Mouse (Mus musculus): ENCODE measurements around the gene Slit3.

Gene Slit3

DNA sequence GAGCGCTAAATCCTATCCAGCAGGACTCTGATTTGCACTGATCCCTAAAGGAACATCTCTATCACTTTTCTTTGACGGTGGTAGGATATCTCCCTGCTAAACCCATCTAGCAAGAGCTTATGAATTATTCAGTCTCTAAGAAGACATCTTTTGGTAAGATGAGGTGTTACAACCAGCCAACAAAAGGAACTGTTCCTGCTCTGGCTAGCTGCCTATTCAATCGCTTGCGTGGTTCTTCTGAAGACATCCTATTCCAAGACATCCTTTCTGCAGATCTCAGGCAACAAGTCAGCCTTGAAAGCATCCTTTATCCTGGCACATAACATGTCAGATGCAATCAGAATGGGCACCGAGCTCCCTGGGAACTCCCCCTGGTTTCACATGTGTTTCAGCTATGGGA is 81.3 kb downstream of the Slit3 start:
- no peak for DNase-seq

- no peak for DNase-seq
Measured at GRCm38 (mm10) chr11:35203673-35204072, 82.6 kb downstream of the Slit3 start.

DNA sequence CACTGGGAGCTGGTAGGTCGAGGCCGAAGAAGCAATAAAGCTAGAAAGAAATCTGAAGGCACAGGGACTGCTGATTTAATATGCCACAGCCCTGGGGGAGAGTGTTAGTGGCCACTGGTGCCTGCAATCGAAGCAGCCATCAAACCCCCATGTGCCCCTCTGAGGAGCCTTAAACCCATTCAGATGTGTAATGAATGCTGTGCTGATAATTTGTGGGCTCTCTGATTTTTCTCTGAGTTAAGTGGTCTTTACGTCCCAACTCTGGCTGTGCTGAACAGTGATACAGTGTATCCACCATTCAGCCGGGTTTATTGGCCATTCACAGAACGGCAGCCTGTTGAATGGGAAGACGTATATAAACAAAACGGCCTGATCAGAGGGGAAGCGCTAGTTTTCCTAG is 83.1 kb downstream of the Slit3 start:
- no peak for DNase-seq

GRCm38 (mm10) chr11:35210728-35211682 is 90.0 kb downstream of the Slit3 start:
- no peak for DNase-seq

- no peak for DNase-seq
Measured at GRCm38 (mm10) chr11:35224025-35224424, 103.0 kb downstream of the Slit3 start.

DNA sequence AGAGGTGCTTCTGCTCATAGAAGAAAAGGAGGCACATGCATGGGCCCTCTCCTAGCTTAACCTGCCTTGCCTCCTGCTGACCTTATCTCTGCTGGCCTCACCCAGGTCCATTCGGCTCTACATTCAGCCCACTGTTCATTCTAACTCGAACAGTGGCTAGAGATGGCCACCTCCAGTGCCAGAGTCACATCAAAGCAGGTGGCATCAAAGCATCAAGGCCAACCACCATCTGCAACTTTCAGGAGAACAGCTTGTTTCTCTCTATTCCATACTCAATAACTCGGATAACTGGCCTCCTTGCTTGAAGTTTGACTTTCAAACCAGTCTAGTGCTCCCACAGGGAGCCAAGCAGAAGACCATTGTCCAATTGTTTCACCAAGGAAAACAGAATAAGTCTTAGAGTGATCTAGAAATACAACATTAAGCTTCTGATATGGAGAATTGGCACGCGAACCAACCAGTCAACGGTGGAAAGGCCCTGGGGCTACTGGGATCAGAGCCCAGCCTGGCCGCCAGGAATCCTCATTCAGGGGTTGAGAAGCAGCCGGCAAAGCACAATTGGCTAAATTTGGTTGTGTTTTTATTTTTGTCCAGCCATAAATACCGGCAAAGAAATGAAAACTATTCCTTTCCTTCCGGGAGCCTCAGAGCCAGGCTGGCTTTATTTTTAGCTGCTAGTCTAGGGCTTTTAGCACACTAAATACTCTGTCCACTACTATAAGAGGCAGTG is 110.5 kb downstream of the Slit3 start:
- peak; percentile 17 to 37 for DNase-seq

GRCm38 (mm10) chr11:35232321-35232720 is 111.3 kb downstream of the Slit3 start:
- DNase-seq: no peak

- no peak for DNase-seq
Measured at GRCm38 (mm10) chr11:35241379-35241778, 120.4 kb downstream of the Slit3 start.

DNA sequence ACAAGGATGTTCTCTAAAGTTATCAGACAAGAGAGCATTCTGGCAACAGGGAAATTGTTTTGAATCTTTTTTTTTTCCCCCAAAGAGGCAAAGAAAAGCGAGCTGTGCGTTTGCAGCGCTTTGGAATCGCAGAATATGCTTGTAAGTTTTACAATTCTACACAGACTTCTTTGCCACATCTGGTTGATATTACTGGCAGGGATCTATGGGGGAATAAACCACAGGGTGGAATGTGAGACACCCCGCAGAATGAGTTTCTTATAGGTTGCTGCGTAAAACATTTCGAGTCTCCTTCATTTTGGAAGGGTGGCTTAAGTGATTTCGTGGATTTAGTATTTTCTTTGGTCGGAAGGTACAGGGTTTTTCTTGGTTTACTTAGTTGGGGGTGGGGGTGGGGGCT is 122.6 kb downstream of the Slit3 start:
- no peak for DNase-seq

DNA sequence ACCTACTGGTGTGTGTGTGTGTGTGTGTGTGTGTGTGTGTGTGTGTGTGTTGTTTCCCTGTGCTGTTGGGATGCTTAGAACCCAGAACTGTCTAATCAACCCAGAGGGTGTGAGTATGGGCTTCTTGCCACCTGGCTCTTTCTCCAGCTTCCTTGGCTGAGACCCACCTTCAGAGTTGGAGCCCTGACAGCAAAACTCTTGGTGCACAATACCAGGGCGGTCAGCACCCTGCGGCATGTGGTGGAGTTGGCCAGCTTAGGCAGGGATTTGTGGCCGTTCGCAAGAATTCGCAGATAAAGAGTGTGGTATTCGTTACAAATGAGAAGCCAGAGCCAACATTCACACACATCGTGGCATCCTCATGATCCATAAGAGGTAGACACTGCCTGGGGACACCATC is 123.5 kb downstream of the Slit3 start:
- DNase-seq: no peak

DNA sequence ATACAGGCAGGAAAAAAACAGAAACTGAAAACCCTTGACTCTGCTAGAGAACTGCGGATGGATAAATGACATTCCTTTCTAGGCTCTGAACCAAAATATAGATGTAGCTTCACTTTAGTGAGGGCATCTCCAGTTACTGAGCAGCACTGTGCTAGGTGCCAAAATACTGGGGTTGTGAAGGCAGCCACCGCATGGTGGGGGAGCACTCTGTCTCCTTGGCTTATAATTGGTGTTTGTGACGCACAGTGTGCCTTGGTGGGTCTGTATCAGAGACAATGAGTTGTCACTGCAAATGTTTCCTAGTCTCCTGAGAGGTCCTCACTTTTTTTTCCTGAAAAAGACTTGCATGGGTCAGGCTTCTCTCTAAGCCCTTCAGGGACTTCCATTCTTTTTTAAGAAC is 125.6 kb downstream of the Slit3 start:
- no peak for DNase-seq

DNA sequence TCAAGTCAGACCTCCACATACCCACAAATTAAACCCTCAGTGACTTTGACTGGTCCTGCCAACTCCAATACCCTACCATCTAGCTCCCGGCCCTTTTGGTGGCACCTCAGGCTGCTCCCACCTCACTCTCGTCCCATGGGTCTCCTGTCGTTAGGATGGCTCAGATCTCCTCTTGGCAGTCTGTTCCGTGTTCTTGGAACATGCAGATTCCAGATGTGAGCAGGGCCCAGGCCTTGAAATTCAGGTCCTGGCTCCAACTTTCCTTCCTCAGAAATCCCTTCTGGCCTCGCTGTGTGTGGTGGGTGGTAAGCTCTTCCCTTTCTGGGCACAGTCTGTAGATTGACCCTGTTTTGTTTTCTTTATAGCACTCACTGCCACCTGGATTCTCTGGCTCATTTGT is 127.1 kb downstream of the Slit3 start:
- no peak for DNase-seq

- DNase-seq: no peak
Measured at GRCm38 (mm10) chr11:35250871-35251418, 129.9 kb downstream of the Slit3 start.

- no peak for DNase-seq
Measured at GRCm38 (mm10) chr11:35251910-35252309, 130.9 kb downstream of the Slit3 start.

DNA sequence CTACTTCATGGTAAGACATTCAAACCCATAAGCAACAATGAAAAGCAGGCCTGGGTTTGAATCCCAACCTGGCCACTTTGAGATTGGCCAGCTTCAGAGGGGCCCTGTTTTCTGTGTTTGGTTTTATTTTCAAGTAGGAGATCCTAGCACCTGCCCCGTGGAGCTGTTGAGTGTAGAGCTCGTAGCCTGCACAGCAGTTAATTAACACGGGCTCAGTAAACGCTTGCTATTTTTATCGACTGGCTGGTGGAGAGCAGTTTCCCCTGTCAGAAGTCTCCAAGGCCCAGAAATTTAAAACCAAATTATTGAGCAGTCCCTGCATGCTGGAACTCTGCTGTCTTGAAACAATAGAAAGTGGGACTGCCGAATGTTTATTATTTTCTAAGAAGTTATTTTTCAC is 136.3 kb downstream of the Slit3 start:
- DNase-seq: no peak

DNA sequence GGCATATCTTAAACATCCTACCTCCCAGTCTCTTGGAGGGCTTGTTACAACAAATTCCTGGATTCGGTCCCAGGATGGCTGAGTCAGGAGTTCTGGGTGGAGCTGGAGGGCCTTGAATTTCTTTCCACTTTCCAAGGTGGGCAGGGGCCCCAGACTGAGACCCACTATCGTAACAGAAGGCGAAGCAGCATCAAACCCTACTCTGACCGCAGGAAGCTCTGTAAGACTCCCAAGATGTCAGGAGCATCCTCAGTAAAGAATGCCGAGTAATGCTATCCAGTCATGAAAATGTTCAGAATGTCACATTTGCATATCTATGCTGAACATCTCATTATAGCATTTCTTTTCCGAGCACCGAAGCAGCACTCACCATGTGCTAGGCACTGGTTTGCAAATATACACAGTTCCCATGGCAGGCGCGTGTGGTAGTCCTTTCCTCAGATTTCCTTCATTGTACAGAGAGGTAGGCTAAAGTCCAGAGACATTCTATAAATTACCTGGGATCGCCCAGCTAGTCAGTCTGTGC is 140.6 kb downstream of the Slit3 start:
- no peak for DNase-seq

DNA sequence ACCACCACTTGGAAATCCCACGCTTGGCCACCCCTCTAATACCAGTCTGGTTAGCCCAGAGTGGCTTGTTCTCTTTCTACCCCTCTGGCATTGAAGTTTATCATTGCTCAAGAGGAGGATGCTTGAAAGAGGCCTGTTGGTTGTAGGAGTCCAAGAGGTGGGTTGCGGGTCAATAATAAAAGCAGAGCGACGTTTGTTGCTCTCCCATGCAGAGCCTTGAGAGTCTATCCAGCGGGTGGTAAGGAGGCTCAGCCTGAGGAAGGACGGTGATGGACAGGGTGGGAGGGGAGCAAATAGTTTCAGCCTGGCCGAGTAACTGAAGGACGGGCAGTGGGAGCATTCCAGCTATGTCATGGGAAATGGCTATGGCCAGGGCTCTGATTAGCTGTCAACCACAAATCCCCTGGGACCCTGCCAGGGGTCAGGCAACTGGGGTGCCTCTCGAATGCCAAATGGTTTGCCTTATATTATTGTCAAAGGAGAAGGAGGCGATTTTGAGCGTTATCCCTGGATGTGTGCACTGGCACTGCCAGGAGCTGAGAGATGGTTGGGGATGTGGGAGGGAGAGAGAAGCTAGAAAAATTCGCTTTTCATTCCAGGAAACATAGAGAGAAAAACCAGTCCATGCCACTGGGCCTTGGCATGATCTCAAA is 141.4 kb downstream of the Slit3 start:
- DNase-seq: peak; percentile 40 to 55

- DNase-seq: no peak
Measured at GRCm38 (mm10) chr11:35264749-35265148, 143.7 kb downstream of the Slit3 start.

DNA sequence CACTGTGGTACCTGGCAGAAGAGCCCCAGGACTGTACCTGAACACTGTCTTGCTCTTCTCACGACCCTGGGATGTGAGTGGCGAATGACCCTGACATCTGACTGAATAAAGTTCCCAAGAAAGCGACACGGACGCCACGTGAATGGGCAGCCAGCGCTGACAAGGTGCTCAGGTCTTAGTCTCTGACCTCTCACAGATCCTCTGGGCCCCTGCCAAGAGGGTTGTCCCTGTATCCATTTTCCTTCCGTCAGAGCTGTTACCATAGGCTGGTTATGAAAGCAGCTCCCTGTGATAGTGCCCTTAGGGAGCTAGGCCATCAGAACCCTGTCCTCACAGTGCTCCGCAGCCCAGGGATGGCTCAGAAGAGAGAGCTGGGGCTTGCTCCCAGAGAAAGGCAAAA is 149.4 kb downstream of the Slit3 start:
- DNase-seq: no peak

GRCm38 (mm10) chr11:35273416-35273815 is 152.4 kb downstream of the Slit3 start:
- peak; percentile 50 to 68 for DNase-seq

DNA sequence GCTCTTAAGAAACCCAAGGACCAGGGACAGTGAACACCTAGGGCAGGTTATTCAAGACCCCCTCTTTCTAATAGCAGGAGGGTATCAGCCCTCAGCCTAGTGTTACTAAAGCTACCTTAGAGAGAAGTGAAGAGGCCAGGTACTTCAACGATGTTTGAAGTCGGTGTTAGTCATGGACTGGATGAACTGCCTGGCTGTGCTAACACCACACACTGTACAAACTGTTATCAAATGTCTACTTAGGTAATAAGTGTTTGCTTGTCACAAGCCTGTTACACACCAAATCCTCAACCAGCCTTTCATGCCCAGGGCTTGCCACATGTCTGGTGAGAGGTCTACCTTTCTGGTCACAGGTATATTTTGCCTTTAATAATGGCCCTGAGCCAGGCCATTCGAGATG is 153.0 kb downstream of the Slit3 start:
- no peak for DNase-seq

DNA sequence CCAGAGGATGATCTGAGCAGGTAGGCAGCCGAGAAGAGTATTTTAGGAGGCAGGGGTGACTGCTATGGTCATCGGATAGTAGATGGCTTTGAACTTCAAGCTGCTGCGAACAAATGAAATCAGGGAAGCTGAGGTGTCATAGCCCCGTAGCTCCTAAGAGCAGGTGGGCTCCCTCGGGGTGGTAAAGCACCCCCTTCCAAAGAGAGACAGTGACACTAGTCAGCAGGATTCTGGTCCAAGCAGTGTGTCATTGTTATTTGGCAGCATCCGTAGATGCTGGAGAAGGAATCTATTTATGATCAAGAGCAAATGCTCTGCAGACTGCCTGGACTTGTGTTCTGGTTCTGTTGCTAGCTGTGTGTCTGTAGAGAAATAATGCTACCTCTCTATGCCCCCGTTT is 154.3 kb downstream of the Slit3 start:
- no peak for DNase-seq

GRCm38 (mm10) chr11:35276001-35276400 is 155.0 kb downstream of the Slit3 start:
- no peak for DNase-seq
